Mouse (Mus musculus) embryonic facial prominence, embryonic 15.5 days (tissue): ENCODE measurements around the gene Tigar. TPM values are rescaled to one million over a fixed set of nuclear protein-coding genes. Genes with fewer than 3 reads are reported as not detected.
A peak's percentile ranks its signal among the peaks of the same experiment; 100 is the strongest.

ENCODE experiments used
- ATAC-seq: fragments of 200-750 bp; cut with Nextera tagmentation; 2 replicates; pipeline ENCODE4 v1.8.0; 2017; ENCODE audit warnings: low read depth, moderate TSS enrichment; ENCODE audit not compliant: insufficient number of reproducible peaks, low FRiP score, low TSS enrichment
- H3K27ac ChIP-seq: fragments of 300-500 bp; sonication (generic); replicated peaks from 2 replicates; pipeline ENCODE4 v1.5.1; 2015; ENCODE audit warnings: mild to moderate bottlenecking, inconsistent platforms
- H3K27me3 ChIP-seq: fragments of 300-500 bp; sonication (generic); 2 replicates; pipeline ENCODE4 v1.6.1; 2015; ENCODE audit warnings: inconsistent platforms
- H3K36me3 ChIP-seq: fragments of 300-500 bp; sonication (generic); 2 replicates; pipeline ENCODE4 v1.6.1; 2015; ENCODE audit warnings: mild to moderate bottlenecking, inconsistent platforms
- H3K4me1 ChIP-seq: fragments of 300-500 bp; sonication (generic); 2 replicates; pipeline ENCODE4 v1.6.1; 2015; ENCODE audit warnings: inconsistent platforms
- H3K4me2 ChIP-seq: fragments of 300-500 bp; sonication (generic); replicated peaks from 2 replicates; pipeline ENCODE4 v1.6.1; 2015; ENCODE audit warnings: mild to moderate bottlenecking, inconsistent platforms
- H3K4me3 ChIP-seq: fragments of 300-500 bp; sonication (generic); replicated peaks from 2 replicates; pipeline ENCODE4 v1.5.1; 2015; ENCODE audit warnings: mild to moderate bottlenecking, inconsistent platforms
- H3K9ac ChIP-seq: fragments of 300-500 bp; sonication (generic); 2 replicates; pipeline ENCODE4 v1.6.1; 2015; ENCODE audit warnings: inconsistent platforms
- H3K9me3 ChIP-seq: fragments of 300-500 bp; sonication (generic); replicated peaks from 2 replicates; pipeline ENCODE4 v1.6.1; 2016; ENCODE audit warnings: inconsistent platforms
- WGBS: fragments of 180-500 bp; shearing (Covaris S2); methylation state at CpG from one replicate; pipeline ENCODE4 v1.1.7; 2015; 5-methylcytosine and 5-hydroxymethylcytosine counted together
- polyA plus RNA-seq: library from polyadenylated mRNA; unstranded; fragments of >200 nt; fragmentation: Nextera tagmentation; extraction: Ambion mirVana; gene quantifications from 2 replicates; pipeline ENCODE4 v1.2.1, GENCODE M21; 2015

Tigar gene
- polyA plus RNA-seq, 1 experiment from 2014 or later: 2.7 TPM

DNA sequence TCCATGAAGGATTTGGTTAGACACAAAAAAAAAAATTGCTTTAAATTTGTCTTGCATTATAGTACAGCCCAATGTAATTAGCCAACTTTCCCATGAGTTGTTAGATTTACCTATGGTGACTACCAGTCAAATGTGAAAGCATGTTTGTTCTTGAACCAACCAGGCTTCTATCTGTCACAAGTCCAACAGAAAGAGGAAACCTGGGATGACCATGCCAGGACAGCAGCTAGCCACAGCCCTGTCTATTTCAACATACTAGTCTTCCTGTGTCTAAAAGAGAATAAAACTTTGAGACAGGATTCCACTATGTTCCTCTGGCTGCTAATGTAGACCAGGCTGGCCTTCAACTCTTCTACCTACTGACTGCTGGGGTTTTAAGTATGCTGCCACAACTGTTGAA, 1.9 kb downstream of the Tigar start:
- no peak overlapping the region for H3K27ac ChIP-seq
- no peaks in the 10 kb centered on the region for H3K27me3 ChIP-seq
- no peak for ATAC-seq
- H3K4me2 ChIP-seq: no peak overlapping the region
- H3K9ac ChIP-seq: no peak overlapping the region
- H3K4me3 ChIP-seq: no peak overlapping the region
- H3K9me3 ChIP-seq: no peaks in the 10 kb centered on the region
- H3K36me3 ChIP-seq: no peaks in the 10 kb centered on the region
- H3K4me1 ChIP-seq: peaks cover 13% of the 10 kb centered on the region; the same call in 1 of the 2 replicates

DNA sequence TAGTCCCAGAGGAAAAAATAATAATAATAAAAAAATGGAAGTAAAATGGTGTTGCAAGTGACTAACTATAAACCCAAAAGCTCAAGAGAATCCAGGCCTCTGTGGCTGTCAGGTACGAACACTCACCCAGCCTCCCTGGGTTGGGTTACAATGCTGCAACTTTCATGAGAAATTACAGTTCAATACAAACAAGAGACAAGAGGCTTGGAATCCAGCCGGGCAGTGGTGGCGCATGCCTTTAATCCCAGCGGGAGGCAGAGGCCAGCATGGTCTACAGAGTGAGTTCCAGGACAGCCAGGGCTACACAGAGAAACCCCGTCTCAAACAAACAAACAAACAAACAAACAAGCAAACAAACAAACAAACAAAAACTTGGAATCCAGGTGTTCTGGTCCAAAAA, 2.6 kb downstream of the Tigar start:
- Histone ChIP-seq H3K9me3 (no peaks in the 10 kb centered on the region), H3K9ac (no peak overlapping the region), H3K4me3 (no peak overlapping the region), H3K27me3 (no peaks in the 10 kb centered on the region), H3K36me3 (no peaks in the 10 kb centered on the region), H3K27ac (no peak overlapping the region), H3K4me1 (peaks cover 13% of the 10 kb centered on the region; the same call in 1 of the 2 replicates), H3K4me2 (no peak overlapping the region)
- WGBS: 59% methylated on average over 5 of the region's 5 CpGs
- no peak for ATAC-seq

- H3K9me3 ChIP-seq: no peaks in the 10 kb centered on the region
Observed at GRCm38 (mm10) chr6:127106189-127106588, 3.2 kb downstream of the Tigar start.

DNA sequence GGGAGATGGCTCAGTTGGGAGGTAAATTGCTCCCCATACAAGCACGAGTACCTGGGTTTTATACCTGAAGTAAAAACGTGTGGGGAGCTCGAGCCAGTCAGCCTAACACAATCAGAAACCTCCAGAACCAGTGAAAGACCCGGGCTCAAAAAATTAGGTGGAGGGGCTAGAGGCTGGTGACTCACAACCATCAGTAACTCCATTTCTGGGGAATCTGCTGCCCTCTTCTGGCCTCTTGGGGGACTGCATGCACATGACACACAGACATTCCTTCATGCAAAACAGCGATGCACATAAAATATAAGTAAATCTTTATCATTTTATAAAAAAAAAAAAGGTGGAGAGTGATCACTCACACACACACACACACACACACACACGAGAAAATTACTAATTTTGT, 4.2 kb downstream of the Tigar start:
- peaks cover 13% of the 10 kb centered on the region; the same call in 1 of the 2 replicates for H3K4me1 ChIP-seq
- no peak overlapping the region for H3K4me3 ChIP-seq
- H3K4me2 ChIP-seq: no peak overlapping the region
- H3K9me3 ChIP-seq: no peaks in the 10 kb centered on the region
- no peak overlapping the region for H3K27ac ChIP-seq
- H3K36me3 ChIP-seq: no peaks in the 10 kb centered on the region
- H3K9ac ChIP-seq: no peak overlapping the region
- no peak for ATAC-seq
- 56% methylated on average over 6 of the region's 6 CpGs for WGBS
- no peaks in the 10 kb centered on the region for H3K27me3 ChIP-seq

More at GRCm38 (mm10) chr6:127106189-127106588, 3.2 kb downstream of the Tigar start:
- ATAC-seq: no peak
- Histone ChIP-seq H3K9ac (no peak overlapping the region), H3K4me1 (peaks cover 13% of the 10 kb centered on the region; the same call in 1 of the 2 replicates), H3K27me3 (no peaks in the 10 kb centered on the region), H3K4me2 (no peak overlapping the region), H3K27ac (no peak overlapping the region), H3K36me3 (no peaks in the 10 kb centered on the region), H3K4me3 (no peak overlapping the region)
- WGBS: 86% methylated on average over 5 of the region's 5 CpGs

- no peak overlapping the region for H3K27ac ChIP-seq
- H3K27me3 ChIP-seq: no peaks in the 10 kb centered on the region
- H3K4me2 ChIP-seq: no peak overlapping the region
- WGBS: 74% methylated on average over 7 of the region's 7 CpGs
- H3K4me3 ChIP-seq: no peak overlapping the region
- no peaks in the 10 kb centered on the region for H3K9me3 ChIP-seq
- peaks cover 9% of the 10 kb centered on the region; the same call in 1 of the 2 replicates for H3K4me1 ChIP-seq
- no peak overlapping the region for H3K9ac ChIP-seq
- no peak for ATAC-seq
- H3K36me3 ChIP-seq: no peaks in the 10 kb centered on the region
Observed at GRCm38 (mm10) chr6:127104396-127105029, 4.8 kb downstream of the Tigar start.

DNA sequence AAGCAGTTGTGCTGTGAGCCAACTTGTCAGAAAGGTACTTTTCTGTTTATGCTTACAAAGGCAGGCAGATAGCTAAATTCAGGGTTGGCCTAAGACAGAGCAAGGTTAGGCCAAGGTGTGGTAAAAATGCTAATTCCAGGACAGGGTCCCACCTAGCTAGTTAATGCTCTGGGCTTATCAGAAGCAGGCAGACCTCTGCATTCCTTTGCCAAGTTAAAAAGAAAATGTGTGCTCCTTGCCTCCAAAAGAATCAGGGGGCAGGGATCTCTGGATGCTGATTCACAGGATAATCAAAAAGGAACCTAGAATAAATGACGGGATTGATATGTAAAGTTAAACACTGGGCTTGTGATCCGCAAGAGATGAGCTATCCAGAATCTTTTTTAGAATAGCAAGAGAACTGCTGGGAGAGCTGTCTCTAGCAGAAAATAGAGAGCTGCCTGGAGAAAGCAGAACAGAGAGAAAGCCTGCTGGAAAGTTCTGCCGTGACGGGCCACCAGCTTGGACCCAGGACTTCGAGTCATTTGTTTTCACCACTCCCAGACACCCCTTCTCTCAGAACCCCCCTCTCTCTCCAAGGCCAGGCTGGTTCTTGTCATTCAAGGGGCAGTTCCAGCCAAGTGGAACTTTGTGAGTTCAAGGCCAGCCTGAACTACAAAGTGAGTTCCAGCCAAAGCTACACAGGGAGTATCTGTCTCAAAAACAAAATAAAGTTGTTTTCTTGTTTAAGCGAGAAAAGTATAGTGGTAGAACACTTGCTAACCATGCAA, 5.7 kb downstream of the Tigar start:
- Histone ChIP-seq H3K4me3 (no peak overlapping the region), H3K9me3 (no peaks in the 10 kb centered on the region), H3K27ac (no peak overlapping the region), H3K4me2 (no peak overlapping the region), H3K36me3 (no peaks in the 10 kb centered on the region), H3K9ac (no peak overlapping the region), H3K27me3 (no peaks in the 10 kb centered on the region), H3K4me1 (peaks cover 3% of the 10 kb centered on the region; the same call in 1 of the 2 replicates)
- WGBS: 92% methylated on average over 6 of the region's 6 CpGs
- no peak for ATAC-seq

- Histone ChIP-seq H3K4me3 (no peak overlapping the region), H3K27ac (no peak overlapping the region), H3K4me1 (no peaks in the 10 kb centered on the region), H3K4me2 (no peak overlapping the region), H3K36me3 (0 out of 2 replicates have a peak, but pooled peaks cover 3% of the 10 kb centered on the region), H3K27me3 (no peaks in the 10 kb centered on the region), H3K9me3 (no peaks in the 10 kb centered on the region), H3K9ac (no peak overlapping the region)
- no peak for ATAC-seq
- WGBS: 63% methylated on average over 7 of the region's 7 CpGs
Observed at GRCm38 (mm10) chr6:127094565-127094964, 14.8 kb downstream of the Tigar start.

- WGBS: 29% methylated on average over 4 of the region's 4 CpGs
- Histone ChIP-seq H3K4me3 (no peak overlapping the region), H3K27ac (no peak overlapping the region), H3K9me3 (no peaks in the 10 kb centered on the region), H3K36me3 (peaks cover 8% of the 10 kb centered on the region; the same call in 1 of the 2 replicates), H3K27me3 (0 out of 2 replicates have a peak, but pooled peaks cover 2% of the 10 kb centered on the region), H3K4me1 (no peaks in the 10 kb centered on the region), H3K4me2 (no peak overlapping the region), H3K9ac (no peak overlapping the region)
- no peak for ATAC-seq
Observed at GRCm38 (mm10) chr6:127086739-127087138, 22.6 kb downstream of the Tigar start.

GRCm38 (mm10) chr6:127081820-127082219, 27.5 kb downstream of the Tigar start:
- Histone ChIP-seq H3K4me3 (no peak overlapping the region), H3K36me3 (no peaks in the 10 kb centered on the region), H3K4me1 (peaks cover 10% of the 10 kb centered on the region), H3K27ac (no peak overlapping the region), H3K9ac (no peak overlapping the region), H3K27me3 (peaks cover 20% of the 10 kb centered on the region), H3K4me2 (no peak overlapping the region), H3K9me3 (no peaks in the 10 kb centered on the region)
- ATAC-seq: no peak
- 72% methylated on average over 6 of the region's 6 CpGs for WGBS

DNA sequence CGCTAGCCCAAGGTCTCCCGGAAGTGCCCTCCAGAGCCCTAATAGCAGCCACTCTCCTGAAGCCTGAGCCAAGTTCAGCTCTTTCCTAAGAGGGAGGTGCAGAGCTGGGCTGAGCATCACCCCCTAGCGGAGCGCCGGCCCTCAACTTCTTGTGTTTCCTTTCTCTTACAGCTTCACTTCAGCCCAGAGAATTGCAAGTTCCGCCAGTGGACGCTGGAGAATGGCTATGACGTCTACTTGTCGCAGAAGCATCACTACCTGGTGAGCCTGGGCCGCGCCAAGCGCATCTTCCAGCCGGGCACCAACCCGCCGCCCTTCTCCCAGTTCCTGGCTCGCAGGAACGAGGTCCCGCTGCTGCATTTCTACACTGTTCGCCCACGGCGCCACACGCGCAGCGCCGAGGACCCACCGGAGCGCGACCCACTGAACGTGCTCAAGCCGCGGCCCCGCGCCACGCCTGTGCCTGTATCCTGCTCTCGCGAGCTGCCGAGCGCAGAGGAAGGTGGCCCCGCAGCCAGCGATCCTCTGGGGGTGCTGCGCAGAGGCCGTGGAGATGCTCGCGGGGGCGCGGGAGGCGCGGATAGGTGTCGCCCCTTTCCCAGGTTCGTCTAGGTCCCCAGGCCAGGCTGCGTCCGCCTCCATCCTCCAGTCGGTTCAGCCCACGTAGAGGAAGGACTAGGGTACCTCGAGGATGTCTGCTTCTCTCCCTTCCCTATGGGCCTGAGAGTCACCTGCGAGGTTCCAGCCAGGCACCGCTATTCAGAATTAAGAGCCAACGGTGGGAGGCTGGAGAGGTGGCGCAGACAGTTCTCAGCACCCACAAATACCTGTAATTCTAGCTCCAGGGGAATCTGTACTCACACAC, 29.3 kb downstream of the Tigar start:
- Histone ChIP-seq H3K4me2 (peak overlapping the region; percentile 89), H3K27me3 (peaks cover 23% of the 10 kb centered on the region), H3K4me1 (peaks cover 10% of the 10 kb centered on the region), H3K9ac (peak overlapping the region; percentile 21; the same call in 1 of the 2 replicates), H3K36me3 (no peaks in the 10 kb centered on the region), H3K9me3 (no peaks in the 10 kb centered on the region), H3K4me3 (peak overlapping the region; percentile 53), H3K27ac (peak overlapping the region; percentile 9; the same call in 1 of the 2 replicates)
- peak; percentile 67 for ATAC-seq
- 2% methylated on average over 59 of the region's 59 CpGs for WGBS

GRCm38 (mm10) chr6:127072817-127073216, 36.5 kb downstream of the Tigar start, which contains the start of gene Fgf23:
Fgf23 (plus strand) TSS chr6:127072902.
- Histone ChIP-seq H3K36me3 (no peaks in the 10 kb centered on the region), H3K4me2 (peak within 1 kb of the TSS; percentile 19; the same call in 1 of the 2 replicates), H3K4me3 (no peak within 1 kb of the TSS), H3K9me3 (no peaks in the 10 kb centered on the region), H3K27me3 (0 out of 2 replicates have a peak, but pooled peaks cover 3% of the 10 kb centered on the region), H3K9ac (no peak within 1 kb of the TSS), H3K4me1 (peaks cover 8% of the 10 kb centered on the region; the same call in 1 of the 2 replicates), H3K27ac (no peak within 1 kb of the TSS)
- 8% methylated on average over 5 of the region's 5 CpGs for WGBS
- ATAC-seq: peak; percentile 89
